Mouse (Mus musculus): Measurements from ENCODE around the gene Cgas. TPM values are rescaled to one million over a fixed set of nuclear protein-coding genes. Genes with fewer than 3 reads are reported as not detected.
"Not testable (repeated sequence)": the region's sequence is repeated elsewhere in the genome, so short reads cannot be mapped to it uniquely, and the experiment has no call there.

The Cgas gene
- polyA plus RNA-seq, 1 experiment from 2014 or later, result 0.79 TPM

DNA sequence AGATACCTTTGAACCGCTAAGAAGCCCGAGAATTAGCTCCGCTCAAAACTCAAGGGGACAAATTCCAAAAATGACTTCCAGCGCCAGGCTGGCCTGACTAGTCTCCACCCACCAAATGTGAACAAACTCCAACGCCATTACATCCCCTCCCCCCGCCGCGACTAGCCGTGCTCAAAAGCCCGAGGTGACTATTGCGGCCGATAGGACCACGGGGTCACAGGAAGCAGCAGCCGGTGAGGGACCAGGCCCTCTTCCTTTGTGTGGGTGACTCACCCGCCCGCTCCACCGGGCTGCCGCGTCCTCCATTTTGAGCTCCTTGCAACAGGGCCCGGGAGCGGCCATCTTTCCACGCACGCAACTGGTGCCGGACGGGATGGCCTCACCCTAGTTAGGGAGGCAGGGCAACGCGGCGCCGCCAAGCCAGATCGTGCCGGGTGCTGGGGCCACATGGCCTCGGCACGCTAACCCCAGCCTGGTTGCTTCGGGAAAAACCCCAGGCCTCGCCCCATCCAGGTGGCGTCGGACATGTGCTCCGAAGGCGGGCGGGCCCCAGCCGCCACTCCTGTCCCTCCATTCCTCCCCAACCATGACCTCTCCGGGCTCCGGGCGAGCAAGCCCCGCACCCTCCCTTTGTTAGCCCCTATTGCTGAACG, 37.8 kb upstream of the Cgas start:
- peak overlapping the region; percentile 66 for H3K4me2 ChIP-seq (ENCODE audit: low read length)
- ATAC-seq, result peak; percentile 15
- no peaks in the 10 kb centered on the region for H3K9me3 ChIP-seq (ENCODE audit: control insufficient read depth, low read length)
- H3K36me3 ChIP-seq (ENCODE audit: control insufficient read depth, insufficient read depth, low read length), result peaks cover 21% of the 10 kb centered on the region
- peaks cover 25% of the 10 kb centered on the region for H3K4me1 ChIP-seq (ENCODE audit: control insufficient read depth, insufficient read depth, low read depth, low read length)
- H3K27ac ChIP-seq (ENCODE audit: low read depth, low read length), result peak overlapping the region; percentile 98
- peak overlapping the region; percentile 100 for H3K9ac ChIP-seq (ENCODE audit: low read depth, low read length)
- WGBS, result under 1% methylated on average over 35 of the region's 46 CpGs
- no peaks in the 10 kb centered on the region for H3K27me3 ChIP-seq (replicated peaks; ENCODE audit: control insufficient read depth, insufficient read depth, low read length)
- H3K4me3 ChIP-seq (ENCODE audit: low read length), result peak overlapping the region; percentile 87

DNA sequence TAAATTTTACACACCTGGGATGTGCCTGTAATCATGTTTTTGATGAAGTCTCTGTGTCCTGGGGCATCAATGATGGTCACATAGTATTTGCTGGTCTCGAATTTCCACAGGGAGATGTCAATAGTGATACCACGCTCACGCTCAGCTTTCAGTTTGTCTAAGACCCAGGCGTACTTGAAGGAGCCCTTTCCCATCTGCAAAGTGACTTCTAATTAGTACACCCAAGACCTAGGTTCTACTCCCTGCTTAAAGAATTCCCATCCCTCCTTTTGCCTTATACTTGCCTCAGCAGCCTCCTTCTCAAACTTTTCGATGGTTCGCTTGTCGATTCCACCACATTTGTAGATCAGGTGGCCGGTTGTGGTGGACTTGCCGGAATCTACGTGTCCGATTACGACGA, 37.2 kb upstream of the Cgas start:
- Histone ChIP-seq H3K36me3 (ENCODE audit: control insufficient read depth, insufficient read depth, low read length) (peaks cover 21% of the 10 kb centered on the region), H3K27ac (ENCODE audit: low read depth, low read length) (peak overlapping the region; percentile 98)

GRCm38 (mm10) chr9:78479308-78479707, 36.3 kb upstream of the Cgas start:
- peaks cover 21% of the 10 kb centered on the region for H3K36me3 ChIP-seq (ENCODE audit: control insufficient read depth, insufficient read depth, low read length)

More for the DNA sequence above, 37.2 kb upstream of the Cgas start:
- WGBS, result 0% methylated on average over 10 of the region's 13 CpGs
- not testable (repeated sequence) for H3K27me3 ChIP-seq (replicated peaks; ENCODE audit: control insufficient read depth, insufficient read depth, low read length); ATAC-seq; H3K9me3 ChIP-seq (ENCODE audit: control insufficient read depth, low read length)
- Histone ChIP-seq H3K4me2 (ENCODE audit: low read length) (peak overlapping the region; percentile 66), H3K9ac (ENCODE audit: low read depth, low read length) (peak overlapping the region; percentile 100), H3K4me1 (ENCODE audit: control insufficient read depth, insufficient read depth, low read depth, low read length) (peaks cover 25% of the 10 kb centered on the region), H3K4me3 (ENCODE audit: low read length) (peak overlapping the region; percentile 87)

GRCm38 (mm10) chr9:78478009-78478605, 35.1 kb upstream of the Cgas start:
- not testable (repeated sequence) for H3K9ac ChIP-seq (ENCODE audit: low read depth, low read length); ATAC-seq; H3K4me3 ChIP-seq (ENCODE audit: low read length); H3K27me3 ChIP-seq (replicated peaks; ENCODE audit: control insufficient read depth, insufficient read depth, low read length); H3K9me3 ChIP-seq (ENCODE audit: control insufficient read depth, low read length); H3K4me2 ChIP-seq (ENCODE audit: low read length); H3K27ac ChIP-seq (ENCODE audit: low read depth, low read length)
- WGBS, result 37% methylated on average over 1 of the region's 1 CpGs
- H3K4me1 ChIP-seq (ENCODE audit: control insufficient read depth, insufficient read depth, low read depth, low read length), result peaks cover 25% of the 10 kb centered on the region
- peaks cover 26% of the 10 kb centered on the region for H3K36me3 ChIP-seq (ENCODE audit: control insufficient read depth, insufficient read depth, low read length)

More at GRCm38 (mm10) chr9:78479308-78479707, 36.3 kb upstream of the Cgas start:
- not testable (repeated sequence) for H3K9me3 ChIP-seq (ENCODE audit: control insufficient read depth, low read length); H3K27me3 ChIP-seq (replicated peaks; ENCODE audit: control insufficient read depth, insufficient read depth, low read length); ATAC-seq; H3K27ac ChIP-seq (ENCODE audit: low read depth, low read length)
- Histone ChIP-seq H3K4me1 (ENCODE audit: control insufficient read depth, insufficient read depth, low read depth, low read length) (peaks cover 25% of the 10 kb centered on the region), H3K4me2 (ENCODE audit: low read length) (peak overlapping the region; percentile 66), H3K9ac (ENCODE audit: low read depth, low read length) (peak overlapping the region; percentile 35; the same call in 1 of the 2 replicates), H3K4me3 (ENCODE audit: low read length) (peak overlapping the region; percentile 87)
- 17% methylated on average over 6 of the region's 8 CpGs for WGBS

GRCm38 (mm10) chr9:78477021-78477551, 34.0 kb upstream of the Cgas start:
- H3K36me3 ChIP-seq (ENCODE audit: control insufficient read depth, insufficient read depth, low read length), result peaks cover 30% of the 10 kb centered on the region
- H3K9me3 ChIP-seq (ENCODE audit: control insufficient read depth, low read length), result no peaks in the 10 kb centered on the region
- WGBS, result 7% methylated on average over 5 of the region's 5 CpGs
- no peaks in the 10 kb centered on the region for H3K27me3 ChIP-seq (replicated peaks; ENCODE audit: control insufficient read depth, insufficient read depth, low read length)
- H3K4me2 ChIP-seq (ENCODE audit: low read length), result no peak overlapping the region
- H3K9ac ChIP-seq (ENCODE audit: low read depth, low read length), result no peak overlapping the region
- no peak for ATAC-seq
- H3K4me3 ChIP-seq (ENCODE audit: low read length), result no peak overlapping the region
- H3K27ac ChIP-seq (ENCODE audit: low read depth, low read length), result no peak overlapping the region
- peaks cover 19% of the 10 kb centered on the region for H3K4me1 ChIP-seq (ENCODE audit: control insufficient read depth, insufficient read depth, low read depth, low read length)

DNA sequence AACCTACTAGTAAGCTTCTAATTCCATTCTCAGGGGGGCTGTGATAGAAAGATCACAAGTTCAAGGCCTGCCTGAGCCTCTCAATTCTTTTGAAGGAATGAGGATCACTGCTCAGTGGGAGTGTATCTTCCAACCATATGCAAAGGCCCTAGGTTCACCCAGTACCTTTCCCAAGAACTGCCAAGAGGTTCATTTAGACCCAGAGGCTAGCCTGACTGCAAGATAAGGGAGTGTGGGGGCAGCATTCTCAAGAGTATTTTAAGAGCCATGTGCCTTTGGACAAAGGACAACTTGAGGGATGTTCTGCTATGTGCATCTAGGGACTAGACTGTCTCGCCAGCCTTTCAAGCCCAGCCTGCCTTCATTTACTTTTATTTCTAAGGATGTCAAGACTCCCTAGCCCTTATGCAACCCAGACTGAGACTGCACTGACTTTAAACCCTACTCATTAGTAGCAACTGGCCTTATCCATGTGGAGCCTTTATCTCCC, 33.5 kb upstream of the Cgas start:
- Histone ChIP-seq H3K4me1 (ENCODE audit: control insufficient read depth, insufficient read depth, low read depth, low read length) (peaks cover 19% of the 10 kb centered on the region), H3K4me2 (ENCODE audit: low read length) (no peak overlapping the region), H3K36me3 (ENCODE audit: control insufficient read depth, insufficient read depth, low read length) (peaks cover 30% of the 10 kb centered on the region), H3K9me3 (ENCODE audit: control insufficient read depth, low read length) (no peaks in the 10 kb centered on the region), H3K27me3 (replicated peaks; ENCODE audit: control insufficient read depth, insufficient read depth, low read length) (no peaks in the 10 kb centered on the region), H3K27ac (ENCODE audit: low read depth, low read length) (peak overlapping the region; percentile 39; the same call in 1 of the 2 replicates), H3K4me3 (ENCODE audit: low read length) (no peak overlapping the region), H3K9ac (ENCODE audit: low read depth, low read length) (no peak overlapping the region)
- no peak for ATAC-seq
- WGBS, result 8% methylated on average over 1 of the region's 1 CpGs

- Histone ChIP-seq H3K36me3 (ENCODE audit: control insufficient read depth, insufficient read depth, low read length) (peaks cover 30% of the 10 kb centered on the region), H3K4me1 (ENCODE audit: control insufficient read depth, insufficient read depth, low read depth, low read length) (peaks cover 19% of the 10 kb centered on the region), H3K9me3 (ENCODE audit: control insufficient read depth, low read length) (no peaks in the 10 kb centered on the region), H3K4me2 (ENCODE audit: low read length) (no peak overlapping the region), H3K9ac (ENCODE audit: low read depth, low read length) (no peak overlapping the region), H3K4me3 (ENCODE audit: low read length) (no peak overlapping the region), H3K27ac (ENCODE audit: low read depth, low read length) (no peak overlapping the region), H3K27me3 (replicated peaks; ENCODE audit: control insufficient read depth, insufficient read depth, low read length) (no peaks in the 10 kb centered on the region)
- 93% methylated on average over 4 of the region's 4 CpGs for WGBS
- no peak for ATAC-seq
Measured at GRCm38 (mm10) chr9:78475873-78476272, 32.8 kb upstream of the Cgas start.

GRCm38 (mm10) chr9:78475383-78475780, 32.3 kb upstream of the Cgas start:
- WGBS, result 93% methylated on average over 2 of the region's 2 CpGs
- peaks cover 19% of the 10 kb centered on the region for H3K4me1 ChIP-seq (ENCODE audit: control insufficient read depth, insufficient read depth, low read depth, low read length)
- no peak overlapping the region for H3K27ac ChIP-seq (ENCODE audit: low read depth, low read length)
- H3K9ac ChIP-seq (ENCODE audit: low read depth, low read length), result no peak overlapping the region
- no peaks in the 10 kb centered on the region for H3K9me3 ChIP-seq (ENCODE audit: control insufficient read depth, low read length)
- no peak overlapping the region for H3K4me2 ChIP-seq (ENCODE audit: low read length)
- no peak for ATAC-seq
- no peak overlapping the region for H3K4me3 ChIP-seq (ENCODE audit: low read length)
- H3K36me3 ChIP-seq (ENCODE audit: control insufficient read depth, insufficient read depth, low read length), result peaks cover 34% of the 10 kb centered on the region
- H3K27me3 ChIP-seq (replicated peaks; ENCODE audit: control insufficient read depth, insufficient read depth, low read length), result no peaks in the 10 kb centered on the region

DNA sequence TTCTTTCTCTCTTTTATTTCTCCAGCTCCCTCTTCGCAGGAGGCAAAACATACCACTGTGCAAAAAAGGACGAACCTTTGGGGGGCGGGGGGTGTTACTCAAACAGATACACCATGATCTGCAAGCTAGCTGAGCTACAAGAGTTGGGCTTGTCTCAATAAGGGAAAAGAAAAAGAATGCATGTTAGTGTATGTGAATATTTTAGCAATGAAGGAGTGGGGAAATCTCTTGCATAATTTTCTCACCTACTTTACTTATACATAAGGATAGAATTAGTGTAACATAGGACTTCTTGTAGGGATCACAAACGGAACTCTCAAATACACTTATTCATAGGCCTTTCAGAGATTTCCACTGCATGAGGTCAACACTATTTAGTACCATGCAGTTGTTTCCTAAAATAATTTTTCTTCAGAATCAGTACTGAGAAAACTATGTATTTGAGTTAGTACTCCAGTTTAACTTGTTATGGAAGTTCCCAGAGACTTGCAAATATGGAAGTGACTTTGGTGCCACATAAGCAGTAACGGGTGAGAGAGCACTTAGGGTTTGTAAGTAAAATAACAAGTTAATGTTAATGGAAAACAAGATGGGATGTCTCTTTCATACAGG, 31.8 kb upstream of the Cgas start:
- no peak overlapping the region for H3K4me3 ChIP-seq (ENCODE audit: low read length)
- peaks cover 34% of the 10 kb centered on the region for H3K36me3 ChIP-seq (ENCODE audit: control insufficient read depth, insufficient read depth, low read length)
- no peak overlapping the region for H3K27ac ChIP-seq (ENCODE audit: low read depth, low read length)
- no peak for ATAC-seq
- H3K9me3 ChIP-seq (ENCODE audit: control insufficient read depth, low read length), result no peaks in the 10 kb centered on the region
- 89% methylated on average over 5 of the region's 5 CpGs for WGBS
- peaks cover 16% of the 10 kb centered on the region for H3K4me1 ChIP-seq (ENCODE audit: control insufficient read depth, insufficient read depth, low read depth, low read length)
- H3K4me2 ChIP-seq (ENCODE audit: low read length), result no peak overlapping the region
- H3K27me3 ChIP-seq (replicated peaks; ENCODE audit: control insufficient read depth, insufficient read depth, low read length), result no peaks in the 10 kb centered on the region
- H3K9ac ChIP-seq (ENCODE audit: low read depth, low read length), result no peak overlapping the region
